Mouse (Mus musculus): Measurements from ENCODE around the gene Cacng4. TPM values are rescaled to one million over a fixed set of nuclear protein-coding genes. Genes with fewer than 3 reads are reported as not detected.
A peak's percentile ranks its signal among the peaks of the same experiment; 100 is the strongest.

Gene Cacng4
- polyA plus RNA-seq, 1 experiment from 2014 or later, result 4.9 TPM

DNA sequence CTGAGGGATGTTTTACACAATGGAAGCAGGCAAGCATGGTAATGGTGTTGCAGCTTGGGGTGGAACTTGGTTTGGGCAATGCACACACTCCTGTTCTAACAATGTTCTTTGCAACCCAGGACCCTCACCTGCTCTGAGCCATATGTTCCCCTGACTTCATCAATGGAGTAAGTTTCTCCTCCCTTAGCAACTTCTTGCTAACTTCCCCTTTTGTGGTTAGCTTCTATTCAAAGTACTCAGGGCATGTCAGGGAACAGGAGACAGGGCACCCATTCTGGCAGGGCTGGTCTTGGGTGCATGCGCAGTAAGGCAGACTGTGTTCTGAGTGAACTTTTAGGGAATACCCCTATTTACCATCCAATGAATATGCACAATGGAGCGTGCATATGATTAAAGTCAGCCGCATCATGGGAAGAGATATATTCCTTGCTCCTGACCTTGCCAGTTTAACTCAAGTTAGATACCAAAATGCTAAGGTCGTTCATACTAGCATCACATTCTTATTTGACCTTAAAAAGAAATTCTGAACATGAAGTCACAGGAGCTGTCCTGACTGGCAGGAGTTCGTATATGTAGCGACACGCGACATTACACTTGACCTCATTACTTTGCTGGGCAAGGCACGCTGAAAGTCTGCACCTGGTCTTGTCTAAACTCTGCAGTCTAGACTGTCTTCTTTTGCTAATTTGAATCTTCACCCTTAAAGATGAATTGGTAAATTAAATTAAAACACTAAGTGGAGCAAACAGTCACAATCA lies 73.9 kb downstream of the Cacng4 start:
- Histone ChIP-seq H3K4me3 (ENCODE audit: low read depth, low read length) (no peak overlapping the region), H3K27ac (replicated peaks; ENCODE audit: low read depth, low read length) (no peak overlapping the region), H3K27me3 (replicated peaks; ENCODE audit: control insufficient read depth, insufficient read depth, low read length) (no peaks in the 10 kb centered on the region), H3K4me1 (ENCODE audit: control insufficient read depth, insufficient read depth, low read length) (no peaks in the 10 kb centered on the region), H3K9ac (ENCODE audit: low read depth, low read length) (no peak overlapping the region), H3K36me3 (ENCODE audit: control insufficient read depth, insufficient read depth, low read length) (no peaks in the 10 kb centered on the region), H3K4me2 (ENCODE audit: low read depth, low read length) (no peak overlapping the region), H3K9me3 (ENCODE audit: control insufficient read depth, low read length) (peaks cover 5% of the 10 kb centered on the region; the same call in 1 of the 2 replicates)
- 85% methylated on average over 9 of the region's 9 CpGs for WGBS
- DNase-seq (ENCODE audit: low spot score) (no peak), ATAC-seq (ENCODE audit: low read depth) (no peak)

DNA sequence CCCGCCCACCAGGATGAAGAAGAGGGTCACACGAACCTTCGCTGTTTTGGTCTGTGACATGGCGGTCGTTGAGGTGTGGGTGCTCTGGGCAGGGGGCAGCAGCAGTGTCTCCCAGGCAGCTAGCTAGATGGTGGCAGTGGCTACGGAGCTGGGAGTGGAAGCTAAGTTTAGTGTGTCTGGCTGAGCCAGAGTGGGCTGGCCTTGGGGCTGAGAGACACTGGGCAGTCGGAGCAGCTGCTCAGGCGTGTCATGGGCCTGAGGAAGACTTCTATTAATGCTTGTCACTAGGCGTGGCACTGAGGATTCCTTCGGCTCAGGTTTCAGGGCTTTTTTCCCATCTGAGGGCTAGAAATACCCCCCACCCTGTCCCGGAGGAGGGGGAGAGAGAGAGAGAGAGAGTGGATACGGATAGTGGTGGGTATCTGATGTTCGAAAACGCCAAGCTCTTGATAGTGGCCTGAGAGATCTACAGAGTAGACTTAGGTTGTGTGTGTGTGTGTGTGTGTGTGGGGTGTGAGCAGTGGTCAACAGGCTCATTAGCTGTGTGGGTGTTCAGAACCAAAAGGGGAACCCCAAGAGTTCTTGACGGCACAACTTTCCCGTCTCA lies 77.9 kb downstream of the Cacng4 start, which contains the start of gene Cacng1:
TSS of gene Cacng1 (minus strand) at position 191 of the 607 bp plus-strand sequence.
- Histone ChIP-seq H3K27ac (replicated peaks; ENCODE audit: low read depth, low read length) (no peak within 1 kb of the TSS), H3K9me3 (ENCODE audit: control insufficient read depth, low read length) (peaks cover 5% of the 10 kb centered on the region; the same call in 1 of the 2 replicates), H3K36me3 (ENCODE audit: control insufficient read depth, insufficient read depth, low read length) (no peaks in the 10 kb centered on the region), H3K27me3 (replicated peaks; ENCODE audit: control insufficient read depth, insufficient read depth, low read length) (no peaks in the 10 kb centered on the region), H3K4me3 (ENCODE audit: low read depth, low read length) (no peak within 1 kb of the TSS), H3K9ac (ENCODE audit: low read depth, low read length) (no peak within 1 kb of the TSS), H3K4me2 (ENCODE audit: low read depth, low read length) (no peak within 1 kb of the TSS), H3K4me1 (ENCODE audit: control insufficient read depth, insufficient read depth, low read length) (no peaks in the 10 kb centered on the region)
- DNase-seq (ENCODE audit: low spot score), result peak; percentile 68
- ATAC-seq (ENCODE audit: low read depth), result peak; percentile 78
- 76% methylated on average over 16 of the region's 16 CpGs for WGBS

DNA sequence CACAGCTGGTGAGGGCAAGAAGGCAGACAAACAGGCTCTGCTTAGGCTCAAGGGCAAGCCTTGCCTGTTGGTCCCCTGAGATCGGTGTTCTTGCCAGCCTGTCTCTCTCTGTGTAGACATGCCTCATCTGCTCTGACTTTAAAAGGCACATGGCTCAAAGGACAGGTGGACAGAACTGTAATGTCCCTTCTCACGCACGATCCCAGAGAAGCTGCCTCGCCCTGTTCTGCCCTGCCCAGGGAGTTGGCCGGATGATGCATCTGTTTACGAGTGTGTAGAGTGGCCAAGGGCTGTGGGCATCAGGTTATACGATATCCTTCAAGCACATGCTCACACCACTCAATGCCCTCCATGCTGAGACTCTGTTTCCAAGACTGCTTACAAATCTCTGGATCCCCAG lies 80.0 kb downstream of the Cacng4 start:
- H3K9me3 ChIP-seq (ENCODE audit: control insufficient read depth, low read length), result peaks cover 5% of the 10 kb centered on the region; the same call in 1 of the 2 replicates
- no peak overlapping the region for H3K4me2 ChIP-seq (ENCODE audit: low read depth, low read length)
- H3K9ac ChIP-seq (ENCODE audit: low read depth, low read length), result no peak overlapping the region
- 79% methylated on average over 7 of the region's 7 CpGs for WGBS
- H3K4me1 ChIP-seq (ENCODE audit: control insufficient read depth, insufficient read depth, low read length), result no peaks in the 10 kb centered on the region; the same call in 1 of the 2 replicates
- no peak overlapping the region for H3K27ac ChIP-seq (replicated peaks; ENCODE audit: low read depth, low read length)
- no peak overlapping the region for H3K4me3 ChIP-seq (ENCODE audit: low read depth, low read length)
- no peaks in the 10 kb centered on the region for H3K36me3 ChIP-seq (ENCODE audit: control insufficient read depth, insufficient read depth, low read length)
- no peaks in the 10 kb centered on the region for H3K27me3 ChIP-seq (replicated peaks; ENCODE audit: control insufficient read depth, insufficient read depth, low read length)
- ATAC-seq (ENCODE audit: low read depth) (peak; percentile 58; the same call in 1 of the 2 replicates), DNase-seq (ENCODE audit: low spot score) (no peak)

DNA sequence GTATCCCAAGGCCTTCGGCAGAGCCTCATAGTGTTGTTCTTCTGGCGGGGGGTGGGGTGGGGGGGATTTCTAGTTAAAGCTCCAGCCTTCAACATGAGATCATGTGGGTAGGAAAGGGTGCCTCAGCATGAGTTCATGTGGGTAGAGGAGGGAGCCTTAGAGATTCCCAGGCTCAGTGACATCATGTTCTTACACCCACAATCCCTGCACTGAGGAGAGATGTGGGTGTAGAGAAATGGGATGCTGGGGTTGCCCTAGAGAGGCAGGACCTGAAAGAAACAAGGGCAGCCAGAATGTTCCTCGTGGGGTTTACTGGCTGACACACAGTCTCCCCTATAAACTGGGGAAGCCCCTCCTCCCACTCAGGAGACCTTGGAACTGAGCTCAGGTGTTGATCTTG lies 84.0 kb downstream of the Cacng4 start:
- Histone ChIP-seq H3K4me3 (ENCODE audit: low read depth, low read length) (no peak overlapping the region), H3K9me3 (ENCODE audit: control insufficient read depth, low read length) (no peaks in the 10 kb centered on the region), H3K9ac (ENCODE audit: low read depth, low read length) (no peak overlapping the region), H3K4me1 (ENCODE audit: control insufficient read depth, insufficient read depth, low read length) (peaks cover 4% of the 10 kb centered on the region), H3K36me3 (ENCODE audit: control insufficient read depth, insufficient read depth, low read length) (no peaks in the 10 kb centered on the region), H3K27ac (replicated peaks; ENCODE audit: low read depth, low read length) (no peak overlapping the region), H3K27me3 (replicated peaks; ENCODE audit: control insufficient read depth, insufficient read depth, low read length) (no peaks in the 10 kb centered on the region), H3K4me2 (ENCODE audit: low read depth, low read length) (no peak overlapping the region)
- DNase-seq (ENCODE audit: low spot score), result no peak
- 0 out of 2 replicates have a peak, but pooled peaks have one; percentile 10 for ATAC-seq (ENCODE audit: low read depth)
- WGBS, result 45% methylated on average over 3 of the region's 3 CpGs

DNA sequence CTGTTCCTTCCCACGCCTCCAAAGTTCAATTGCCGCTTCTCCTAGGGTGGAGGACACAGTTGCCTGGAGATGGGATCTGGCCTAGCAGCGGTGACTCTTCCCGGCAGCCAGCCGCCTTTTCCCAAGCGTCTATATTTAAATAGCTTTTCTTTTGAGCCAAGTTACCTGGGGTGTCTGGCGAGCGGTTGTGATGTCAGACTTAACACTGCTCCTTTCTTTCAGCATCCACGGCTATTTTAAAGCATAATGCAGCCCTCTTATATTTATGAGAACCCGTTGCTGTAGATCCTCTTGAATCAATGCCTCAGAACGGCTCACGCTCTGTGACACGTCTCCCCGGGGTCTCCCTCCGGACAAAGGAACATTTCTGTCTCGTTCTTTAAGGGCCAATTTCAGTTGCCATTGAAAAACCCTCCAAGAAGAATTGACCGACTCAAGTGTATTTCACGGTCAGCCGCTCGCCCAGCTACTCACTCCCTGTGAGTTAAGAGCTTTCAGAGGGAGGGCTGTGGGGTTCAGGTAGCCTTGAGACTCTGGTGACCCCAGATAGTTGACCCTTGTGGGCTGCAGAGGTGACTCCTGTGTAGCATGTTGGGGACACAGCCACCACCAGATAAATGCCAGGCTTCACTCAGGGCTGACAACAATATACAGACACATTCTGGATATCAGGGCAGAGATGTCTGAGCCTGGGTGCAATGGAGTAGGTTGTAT lies 86.3 kb downstream of the Cacng4 start:
- Histone ChIP-seq H3K4me1 (ENCODE audit: control insufficient read depth, insufficient read depth, low read length) (peaks cover 5% of the 10 kb centered on the region), H3K36me3 (ENCODE audit: control insufficient read depth, insufficient read depth, low read length) (no peaks in the 10 kb centered on the region), H3K4me3 (ENCODE audit: low read depth, low read length) (no peak overlapping the region), H3K4me2 (ENCODE audit: low read depth, low read length) (no peak overlapping the region), H3K27me3 (replicated peaks; ENCODE audit: control insufficient read depth, insufficient read depth, low read length) (no peaks in the 10 kb centered on the region), H3K27ac (replicated peaks; ENCODE audit: low read depth, low read length) (no peak overlapping the region), H3K9ac (ENCODE audit: low read depth, low read length) (no peak overlapping the region), H3K9me3 (ENCODE audit: control insufficient read depth, low read length) (no peaks in the 10 kb centered on the region)
- 62% methylated on average over 20 of the region's 20 CpGs for WGBS
- no peak for DNase-seq (ENCODE audit: low spot score)
- ATAC-seq (ENCODE audit: low read depth), result no peak

- no peak overlapping the region for H3K27ac ChIP-seq (replicated peaks; ENCODE audit: low read depth, low read length)
- no peak overlapping the region for H3K9ac ChIP-seq (ENCODE audit: low read depth, low read length)
- H3K4me3 ChIP-seq (ENCODE audit: low read depth, low read length), result no peak overlapping the region
- H3K9me3 ChIP-seq (ENCODE audit: control insufficient read depth, low read length), result no peaks in the 10 kb centered on the region
- no peaks in the 10 kb centered on the region for H3K27me3 ChIP-seq (replicated peaks; ENCODE audit: control insufficient read depth, insufficient read depth, low read length)
- ATAC-seq (ENCODE audit: low read depth), result no peak
- H3K4me1 ChIP-seq (ENCODE audit: control insufficient read depth, insufficient read depth, low read length), result peaks cover 5% of the 10 kb centered on the region
- no peak overlapping the region for H3K4me2 ChIP-seq (ENCODE audit: low read depth, low read length)
- no peak for DNase-seq (ENCODE audit: low spot score)
- 53% methylated on average over 11 of the region's 11 CpGs for WGBS
- no peaks in the 10 kb centered on the region for H3K36me3 ChIP-seq (ENCODE audit: control insufficient read depth, insufficient read depth, low read length)
These were observed 88.8 kb downstream of the Cacng4 start for GRCm38 (mm10) chr11:107705476-107706074.

- H3K9me3 ChIP-seq (ENCODE audit: control insufficient read depth, low read length), result no peaks in the 10 kb centered on the region
These were observed 89.3 kb downstream of the Cacng4 start for GRCm38 (mm10) chr11:107705060-107705459.

More at GRCm38 (mm10) chr11:107705060-107705459, 89.3 kb downstream of the Cacng4 start:
- H3K4me2 ChIP-seq (ENCODE audit: low read depth, low read length), result no peak overlapping the region
- DNase-seq (ENCODE audit: low spot score) (no peak), ATAC-seq (ENCODE audit: low read depth) (no peak)
- peaks cover 5% of the 10 kb centered on the region for H3K4me1 ChIP-seq (ENCODE audit: control insufficient read depth, insufficient read depth, low read length)
- H3K36me3 ChIP-seq (ENCODE audit: control insufficient read depth, insufficient read depth, low read length), result no peaks in the 10 kb centered on the region
- 60% methylated on average over 6 of the region's 6 CpGs for WGBS
- no peak overlapping the region for H3K9ac ChIP-seq (ENCODE audit: low read depth, low read length)
- no peak overlapping the region for H3K27ac ChIP-seq (replicated peaks; ENCODE audit: low read depth, low read length)
- H3K27me3 ChIP-seq (replicated peaks; ENCODE audit: control insufficient read depth, insufficient read depth, low read length), result no peaks in the 10 kb centered on the region
- no peak overlapping the region for H3K4me3 ChIP-seq (ENCODE audit: low read depth, low read length)
